Mouse (Mus musculus) cerebellum, adult 9-11 months (tissue): ENCODE data around the gene Fzd7.

Source experiments
- DNase-seq: peaks from one replicate; pipeline ENCODE4 v3.0.0; 2022

Fzd7 gene

GRCm38 (mm10) chr1:59472368-59473180 lies 9.7 kb upstream of the Fzd7 start:
- no peak for DNase-seq

GRCm38 (mm10) chr1:59473181-59473555 lies 9.1 kb upstream of the Fzd7 start:
- no peak for DNase-seq

- no peak for DNase-seq
Measured at GRCm38 (mm10) chr1:59475618-59476017, 6.6 kb upstream of the Fzd7 start.

- no peak for DNase-seq
Measured at GRCm38 (mm10) chr1:59478911-59479310, 3.3 kb upstream of the Fzd7 start.

- no peak for DNase-seq
Measured at GRCm38 (mm10) chr1:59480821-59481455, 1.3 kb upstream of the Fzd7 start.

- peak; percentile 95 for DNase-seq
Measured at GRCm38 (mm10) chr1:59481456-59482291, 550 bp upstream of the Fzd7 start.

GRCm38 (mm10) chr1:59482696-59483520 lies 684 bp downstream of the Fzd7 start:
- DNase-seq = peak; percentile 80

- peak; percentile 93 for DNase-seq
Measured at GRCm38 (mm10) chr1:59483521-59484245, 1.5 kb downstream of the Fzd7 start.

- DNase-seq = no peak
Measured at GRCm38 (mm10) chr1:59484314-59484713, 2.1 kb downstream of the Fzd7 start.

GRCm38 (mm10) chr1:59484791-59485785 lies 2.9 kb downstream of the Fzd7 start:
- peak; percentile 72 for DNase-seq

GRCm38 (mm10) chr1:59485803-59486202 lies 3.6 kb downstream of the Fzd7 start:
- DNase-seq = no peak

- DNase-seq = no peak
Measured at GRCm38 (mm10) chr1:59487651-59488051, 5.4 kb downstream of the Fzd7 start.

- no peak for DNase-seq
Measured at GRCm38 (mm10) chr1:59488481-59488880, 6.3 kb downstream of the Fzd7 start.

- DNase-seq = no peak
Measured at GRCm38 (mm10) chr1:59488991-59489390, 6.8 kb downstream of the Fzd7 start.

GRCm38 (mm10) chr1:59491517-59491916 lies 9.3 kb downstream of the Fzd7 start:
- no peak for DNase-seq

- DNase-seq = no peak
Measured at GRCm38 (mm10) chr1:59492432-59492831, 10.2 kb downstream of the Fzd7 start.

- no peak for DNase-seq
Measured at GRCm38 (mm10) chr1:59495970-59496369, 13.7 kb downstream of the Fzd7 start.

GRCm38 (mm10) chr1:59497741-59498613 lies 15.8 kb downstream of the Fzd7 start:
- DNase-seq = no peak

GRCm38 (mm10) chr1:59499327-59499726 lies 17.1 kb downstream of the Fzd7 start:
- no peak for DNase-seq

- no peak for DNase-seq
Measured at GRCm38 (mm10) chr1:59502355-59502754, 20.1 kb downstream of the Fzd7 start.
